Mouse (Mus musculus) neural tube, embryonic 14.5 days (tissue): ENCODE measurements around the gene Cphx3. TPM values are rescaled to one million over a fixed set of nuclear protein-coding genes. Genes with fewer than 3 reads are reported as not detected.
"Not testable (repeated sequence)": the region's sequence is repeated elsewhere in the genome, so short reads cannot be mapped to it uniquely, and the experiment has no call there.

ENCODE experiments used
- ATAC-seq: fragments of 200-750 bp; cut with Nextera tagmentation; 2 replicates; pipeline ENCODE4 v1.8.0; 2017; ENCODE audit warnings: low read depth, mild to moderate bottlenecking, moderate TSS enrichment, moderate library complexity
- H3K27ac ChIP-seq: fragments of 300-500 bp; sonication (generic); 2 replicates; pipeline ENCODE4 v1.5.1; 2014; ENCODE audit warnings: low read depth, mild to moderate bottlenecking, control low read depth, low read length, moderate library complexity, mixed read lengths
- H3K27me3 ChIP-seq: fragments of 300-500 bp; sonication (generic); 2 replicates; pipeline ENCODE4 v1.6.1; 2014; ENCODE audit warnings: low read length; ENCODE audit not compliant: control insufficient read depth, insufficient read depth
- H3K36me3 ChIP-seq: fragments of 300-500 bp; sonication (generic); 2 replicates; pipeline ENCODE4 v1.6.1; 2014; ENCODE audit warnings: low read length, mixed read lengths; ENCODE audit not compliant: control insufficient read depth, insufficient read depth
- H3K4me1 ChIP-seq: fragments of 300-500 bp; sonication (generic); 2 replicates; pipeline ENCODE4 v1.6.1; 2014; ENCODE audit warnings: low read length; ENCODE audit not compliant: control insufficient read depth, insufficient read depth
- H3K4me2 ChIP-seq: fragments of 300-500 bp; sonication (generic); 2 replicates; pipeline ENCODE4 v1.6.1; 2014; ENCODE audit warnings: mild to moderate bottlenecking, low read depth, low read length, control low read depth
- H3K4me3 ChIP-seq: fragments of 300-500 bp; sonication (generic); 2 replicates; pipeline ENCODE4 v1.5.1; 2014; ENCODE audit warnings: low read depth, low read length, control low read depth, mixed read lengths
- H3K9ac ChIP-seq: fragments of 300-500 bp; sonication (generic); replicated peaks from 2 replicates; pipeline ENCODE4 v1.6.1; 2014; ENCODE audit warnings: low read depth, mild to moderate bottlenecking, control low read depth, low read length, mixed read lengths
- H3K9me3 ChIP-seq: fragments of 300-500 bp; sonication (generic); 2 replicates; pipeline ENCODE4 v1.6.1; 2016; ENCODE audit warnings: low read length; ENCODE audit not compliant: control insufficient read depth
- WGBS: fragments of 180-500 bp; shearing (Covaris S2); extraction: QIAGEN DNeasy Blood & Tissue Kit; methylation state at CpG from one replicate; pipeline ENCODE4 v1.1.7; 2014; 5-methylcytosine and 5-hydroxymethylcytosine counted together
- polyA plus RNA-seq: library from polyadenylated mRNA; unstranded; fragments of >200 nt; fragmentation: Nextera tagmentation; extraction: Ambion mirVana; gene quantifications from 2 replicates; pipeline ENCODE4 v1.2.1, GENCODE M21; 2014

Cphx3 gene
- polyA plus RNA-seq, 1 experiment from 2014 or later = not detected

DNA sequence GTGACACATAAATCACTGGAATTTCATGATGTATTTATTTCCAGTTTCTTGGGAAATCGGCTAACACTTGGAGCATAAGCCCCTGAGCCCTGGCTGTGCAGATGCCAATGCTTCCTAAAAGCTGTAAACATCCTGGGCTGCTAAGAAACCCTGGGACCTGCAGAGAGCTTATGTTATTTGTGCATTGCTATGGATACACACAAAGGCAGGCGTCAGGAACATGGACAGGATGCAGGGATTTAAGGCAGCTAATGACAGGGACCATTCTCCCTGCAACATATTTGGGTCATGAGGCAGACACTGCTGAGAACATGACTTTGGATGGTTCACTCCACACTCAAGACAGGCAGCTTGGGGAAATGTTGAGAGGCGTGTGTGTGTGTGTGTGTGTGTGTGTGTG, 115.8 kb downstream of the Cphx3 start:
- ATAC-seq, H3K27ac ChIP-seq, H3K27me3 ChIP-seq, H3K4me1 ChIP-seq, H3K9ac ChIP-seq, H3K9me3 ChIP-seq, H3K4me2 ChIP-seq, H3K4me3 ChIP-seq, H3K36me3 ChIP-seq: not testable (repeated sequence)
- no CpG with 5 or more reads among the region's 3 CpGs for WGBS

DNA sequence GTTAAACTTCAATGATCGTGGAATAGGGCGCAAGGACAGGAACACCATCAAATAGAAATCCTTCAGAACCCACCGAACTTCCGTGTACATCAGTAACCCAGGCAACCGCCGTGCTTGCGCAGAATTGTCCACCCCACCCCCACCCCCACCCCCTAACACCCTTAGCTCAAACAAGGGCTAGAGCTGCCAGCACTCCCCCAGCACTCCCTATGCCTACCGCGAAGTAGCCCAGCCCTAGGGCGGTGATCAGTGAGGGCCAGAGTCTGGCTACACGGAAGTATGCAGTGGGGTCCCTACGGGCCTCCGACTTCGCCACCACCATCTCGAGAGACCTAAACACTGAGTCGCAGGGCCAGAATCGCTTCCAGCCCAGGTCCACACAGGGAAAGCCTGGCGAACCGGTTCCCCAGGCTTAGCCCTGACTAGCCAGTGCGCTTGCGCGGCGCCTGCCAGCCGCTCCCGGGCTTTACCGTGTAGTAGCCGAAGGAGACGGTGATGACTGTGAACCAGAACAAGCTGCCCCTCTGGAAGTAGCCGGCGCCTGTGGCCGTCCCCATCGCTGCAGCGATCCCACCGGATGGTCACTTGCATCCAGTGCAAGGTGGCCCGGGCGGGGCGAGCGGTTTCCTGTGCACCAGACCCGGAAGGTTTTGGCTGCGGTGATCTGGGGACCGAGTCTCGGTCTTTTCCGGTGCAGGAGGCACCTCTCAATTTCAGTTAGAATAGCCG, 124.3 kb downstream of the Cphx3 start:
- not testable (repeated sequence) for H3K4me1 ChIP-seq, H3K9me3 ChIP-seq, H3K27ac ChIP-seq, H3K9ac ChIP-seq, H3K27me3 ChIP-seq, H3K4me2 ChIP-seq, H3K36me3 ChIP-seq, H3K4me3 ChIP-seq
- peak; percentile 94 for ATAC-seq
- no CpG with 5 or more reads among the region's 44 CpGs for WGBS

DNA sequence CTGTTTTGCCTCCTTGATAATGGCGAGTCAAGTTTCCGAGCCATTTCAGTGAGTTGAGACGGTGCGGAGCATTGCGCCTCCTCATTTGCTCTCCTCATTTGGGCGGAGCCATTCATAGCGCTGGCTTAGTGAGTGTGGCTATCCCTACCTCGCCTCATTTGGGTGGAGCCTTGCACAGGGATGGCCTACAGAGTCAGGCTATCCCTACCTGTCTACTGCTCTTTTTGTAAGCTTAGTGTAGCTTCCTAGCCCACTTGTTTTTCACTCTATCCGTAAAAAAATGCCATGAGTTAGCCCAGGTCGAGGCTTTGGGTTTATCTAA, 124.8 kb downstream of the Cphx3 start, which contains the start of gene Tmem254b:
Gene Tmem254b, minus strand, starts transcription at position 116 of the 322 bp plus-strand sequence.
- H3K4me2 ChIP-seq, H3K36me3 ChIP-seq, H3K4me3 ChIP-seq, H3K9me3 ChIP-seq, H3K4me1 ChIP-seq, H3K27me3 ChIP-seq, H3K9ac ChIP-seq, H3K27ac ChIP-seq: not testable (repeated sequence)
- ATAC-seq = peak; percentile 92
- no CpG with 5 or more reads among the region's 10 CpGs for WGBS

DNA sequence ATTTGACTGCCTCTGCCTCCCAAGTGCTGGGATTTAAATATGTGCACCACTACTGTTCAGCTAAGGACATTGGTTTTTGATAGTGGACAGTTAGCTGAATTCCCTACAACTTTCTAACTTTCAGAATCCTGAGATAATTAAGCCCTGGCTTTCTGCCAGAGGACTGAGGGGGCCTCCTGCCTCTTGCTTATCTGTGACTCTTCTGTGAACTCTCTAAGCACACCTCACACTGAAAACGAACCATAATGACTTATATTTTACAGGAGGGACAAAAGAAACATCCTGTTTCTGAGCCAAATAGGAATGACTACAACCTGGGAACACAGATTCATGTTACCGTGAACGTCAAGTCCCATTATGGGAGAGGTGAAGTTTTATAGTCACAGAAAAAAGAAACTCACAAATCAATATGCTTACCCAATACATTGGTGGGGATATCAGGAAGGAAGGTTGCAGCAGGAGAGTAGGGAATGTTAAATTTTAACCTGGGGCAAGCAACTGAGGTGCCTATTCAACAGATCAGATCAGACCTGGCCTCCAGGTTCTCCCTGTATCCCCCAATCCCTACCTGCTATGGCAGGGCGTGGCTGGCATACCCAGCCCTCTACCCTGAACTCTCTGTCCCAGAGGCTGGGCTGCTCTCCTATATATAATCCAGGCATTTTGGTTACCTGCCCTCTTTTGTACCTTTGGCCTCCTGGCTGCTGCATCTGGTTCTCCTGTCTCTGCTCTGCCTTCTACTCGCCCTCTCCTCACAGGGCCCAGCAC, 134.3 kb downstream of the Cphx3 start:
- H3K4me2 ChIP-seq, H3K4me3 ChIP-seq, H3K9ac ChIP-seq, H3K27me3 ChIP-seq, ATAC-seq, H3K27ac ChIP-seq, H3K9me3 ChIP-seq, H3K4me1 ChIP-seq, H3K36me3 ChIP-seq: not testable (repeated sequence)
- WGBS = no CpG with 5 or more reads among the region's 5 CpGs

DNA sequence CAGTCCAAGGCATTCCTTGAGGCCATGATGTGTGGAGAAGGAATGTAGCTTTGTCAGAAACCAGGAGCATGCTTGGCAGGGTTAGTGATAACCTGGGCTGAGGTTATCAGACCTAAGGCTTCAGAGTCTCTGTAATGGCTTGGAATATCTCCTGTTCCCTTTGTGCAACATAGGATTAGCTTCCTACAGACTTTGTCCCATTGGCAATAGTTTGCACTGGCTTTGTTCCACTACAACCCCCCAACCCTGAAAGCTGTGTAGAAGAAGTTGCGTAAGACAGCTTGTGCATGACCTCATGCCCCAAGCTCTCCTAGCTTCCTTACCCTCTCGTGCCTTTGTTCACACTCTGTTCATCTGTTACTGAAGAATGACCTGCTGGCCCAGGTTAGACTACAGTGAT, 155.1 kb downstream of the Cphx3 start:
- H3K27me3 ChIP-seq, H3K4me1 ChIP-seq, H3K27ac ChIP-seq, H3K9ac ChIP-seq, H3K9me3 ChIP-seq, ATAC-seq, H3K36me3 ChIP-seq, H3K4me2 ChIP-seq, H3K4me3 ChIP-seq: not testable (repeated sequence)
- no CpG with 5 or more reads among the region's 2 CpGs for WGBS

DNA sequence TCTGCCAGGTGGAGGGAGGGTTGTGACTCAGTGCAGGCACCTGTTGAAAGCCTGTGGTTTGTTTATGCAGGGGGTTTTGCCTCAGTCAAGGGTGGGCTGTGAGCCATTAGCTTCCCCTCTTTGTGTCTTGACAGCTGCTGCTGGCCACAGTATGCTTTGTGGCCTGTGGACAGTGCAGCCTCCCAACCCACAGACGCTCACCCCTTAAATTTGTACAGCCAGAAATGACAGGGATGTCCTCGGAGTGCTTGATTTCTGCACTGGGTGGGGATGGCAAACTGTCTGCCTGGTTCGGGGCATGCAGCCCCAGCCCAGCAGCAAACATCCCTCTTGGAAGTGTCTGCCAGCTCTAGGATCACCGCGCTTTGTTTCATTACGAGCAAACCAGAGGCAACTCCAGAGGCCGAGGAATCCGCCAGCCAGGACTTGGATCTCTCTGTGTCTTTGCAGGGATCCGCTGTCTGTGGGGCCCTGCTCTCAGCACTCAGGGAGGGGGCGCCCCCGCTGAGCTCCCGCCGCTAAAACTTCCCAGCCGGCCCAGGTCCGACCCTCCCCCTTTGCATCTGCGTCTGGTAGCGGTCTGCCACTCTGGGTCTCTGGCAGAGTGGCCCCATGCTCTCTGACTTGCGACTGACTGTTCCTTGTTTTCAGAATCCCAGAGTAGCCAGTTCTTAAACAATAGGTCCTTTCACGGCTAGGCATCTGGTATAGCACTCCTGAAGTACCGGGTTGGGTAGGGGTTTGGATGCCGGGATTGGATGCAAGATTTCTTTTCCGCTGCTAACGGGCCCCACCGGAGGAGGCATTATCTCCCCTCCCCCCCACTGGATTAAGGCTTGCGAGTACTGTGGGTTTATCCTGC, 175.9 kb downstream of the Cphx3 start, which contains the start of gene Duxbl3:
Gene Duxbl3, plus strand, starts transcription at position 207 of the 862 bp plus-strand sequence.
- not testable (repeated sequence) for H3K9me3 ChIP-seq, H3K27ac ChIP-seq, H3K4me3 ChIP-seq, H3K9ac ChIP-seq, H3K4me2 ChIP-seq, H3K4me1 ChIP-seq, H3K27me3 ChIP-seq, H3K36me3 ChIP-seq
- no CpG with 5 or more reads among the region's 25 CpGs for WGBS
- peak; percentile 95 for ATAC-seq

DNA sequence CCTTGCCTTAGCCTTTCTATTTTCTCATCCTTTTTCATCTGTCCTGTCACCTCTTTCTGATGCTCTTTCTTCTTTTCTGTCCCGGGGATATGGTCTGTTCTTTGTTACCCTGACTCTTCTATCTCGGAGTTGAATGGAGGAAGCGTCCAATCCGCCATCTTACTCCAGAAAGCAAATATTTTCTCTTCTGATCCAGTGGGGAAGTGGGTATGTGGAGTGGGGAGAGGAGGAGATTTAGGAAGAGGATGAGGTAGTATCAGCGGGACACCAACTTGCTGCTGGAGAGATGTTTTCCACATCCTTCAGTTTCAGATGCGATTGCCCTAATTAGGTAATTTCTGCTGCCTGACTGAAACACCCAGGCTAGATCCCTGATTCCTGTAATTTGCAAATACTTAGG, 176.6 kb downstream of the Cphx3 start:
- H3K4me1 ChIP-seq, H3K9ac ChIP-seq, H3K36me3 ChIP-seq, H3K4me2 ChIP-seq, H3K9me3 ChIP-seq, H3K27ac ChIP-seq, H3K4me3 ChIP-seq, H3K27me3 ChIP-seq: not testable (repeated sequence)
- WGBS = no CpG with 5 or more reads among the region's 6 CpGs
- ATAC-seq = peak; percentile 30; the same call in 1 of the 2 replicates
